Mouse (Mus musculus): ENCODE results near the gene Stat3. TPM values are rescaled to one million over a fixed set of nuclear protein-coding genes. Genes with fewer than 3 reads are reported as not detected.
A peak's percentile ranks its signal among the peaks of the same experiment; 100 is the strongest.

Gene Stat3
- polyA plus RNA-seq, 1 experiment from 2014 or later, result 35.5 TPM

GRCm38 (mm10) chr11:100920887-100921624, 18.3 kb downstream of the Stat3 start:
- Histone ChIP-seq H3K27me3 (no peaks in the 10 kb centered on the region), H3K4me1 (replicated peaks) (peaks cover 75% of the 10 kb centered on the region), H3K4me3 (replicated peaks) (no peak overlapping the region), H3K9me3 (replicated peaks) (no peaks in the 10 kb centered on the region), H3K4me2 (peak overlapping the region; percentile 36; the same call in 1 of the 2 replicates), H3K36me3 (replicated peaks) (peaks cover 29% of the 10 kb centered on the region; the same call in 1 of the 2 replicates), H3K9ac (no peak overlapping the region), H3K27ac (replicated peaks) (peak overlapping the region; percentile 38; the same call in 1 of the 2 replicates)
- WGBS (ENCODE audit: insufficient replicate concordance), result 56% methylated on average over 4 of the region's 4 CpGs
- peak; percentile 58; the same call in 1 of the 2 replicates for ATAC-seq (ENCODE audit: insufficient read depth)

- Histone ChIP-seq H3K36me3 (replicated peaks) (peaks cover 29% of the 10 kb centered on the region), H3K27ac (replicated peaks) (0 out of 2 replicates have a peak overlapping the region, but pooled peaks have one; percentile 45), H3K27me3 (no peaks in the 10 kb centered on the region), H3K9ac (no peak overlapping the region), H3K4me1 (replicated peaks) (peaks cover 57% of the 10 kb centered on the region), H3K4me3 (replicated peaks) (no peak overlapping the region), H3K9me3 (replicated peaks) (0 out of 2 replicates have a peak, but pooled peaks cover 4% of the 10 kb centered on the region), H3K4me2 (no peak overlapping the region)
- WGBS (ENCODE audit: insufficient replicate concordance), result 73% methylated on average over 5 of the region's 5 CpGs
- ATAC-seq (ENCODE audit: insufficient read depth), result no peak
Measured at GRCm38 (mm10) chr11:100918007-100918406, 21.3 kb downstream of the Stat3 start.

GRCm38 (mm10) chr11:100916432-100916971, 22.8 kb downstream of the Stat3 start:
- Histone ChIP-seq H3K4me3 (replicated peaks) (no peak overlapping the region), H3K4me1 (replicated peaks) (peaks cover 49% of the 10 kb centered on the region), H3K9ac (no peak overlapping the region), H3K36me3 (replicated peaks) (peaks cover 22% of the 10 kb centered on the region), H3K9me3 (replicated peaks) (0 out of 2 replicates have a peak, but pooled peaks cover 4% of the 10 kb centered on the region), H3K27ac (replicated peaks) (peak overlapping the region; percentile 58), H3K27me3 (no peaks in the 10 kb centered on the region), H3K4me2 (peak overlapping the region; percentile 29)
- ATAC-seq (ENCODE audit: insufficient read depth), result peak; percentile 74
- 79% methylated on average over 4 of the region's 4 CpGs for WGBS (ENCODE audit: insufficient replicate concordance)

- WGBS (ENCODE audit: insufficient replicate concordance), result 76% methylated on average over 3 of the region's 3 CpGs
Measured at GRCm38 (mm10) chr11:100915063-100915462, 24.3 kb downstream of the Stat3 start.

GRCm38 (mm10) chr11:100914415-100914814, 24.9 kb downstream of the Stat3 start:
- H3K27ac ChIP-seq (replicated peaks), result no peak overlapping the region
- peaks cover 28% of the 10 kb centered on the region for H3K4me1 ChIP-seq (replicated peaks)
- H3K9me3 ChIP-seq (replicated peaks), result 0 out of 2 replicates have a peak, but pooled peaks cover 4% of the 10 kb centered on the region
- no peak overlapping the region for H3K4me2 ChIP-seq
- no peak overlapping the region for H3K4me3 ChIP-seq (replicated peaks)
- H3K36me3 ChIP-seq (replicated peaks), result peaks cover 39% of the 10 kb centered on the region
- no peaks in the 10 kb centered on the region for H3K27me3 ChIP-seq
- 79% methylated on average over 5 of the region's 5 CpGs for WGBS (ENCODE audit: insufficient replicate concordance)
- no peak for ATAC-seq (ENCODE audit: insufficient read depth)
- H3K9ac ChIP-seq, result no peak overlapping the region

More at GRCm38 (mm10) chr11:100915063-100915462, 24.3 kb downstream of the Stat3 start:
- Histone ChIP-seq H3K27me3 (no peaks in the 10 kb centered on the region), H3K27ac (replicated peaks) (no peak overlapping the region), H3K4me2 (no peak overlapping the region), H3K4me1 (replicated peaks) (peaks cover 34% of the 10 kb centered on the region), H3K9me3 (replicated peaks) (0 out of 2 replicates have a peak, but pooled peaks cover 4% of the 10 kb centered on the region), H3K9ac (no peak overlapping the region), H3K4me3 (replicated peaks) (no peak overlapping the region), H3K36me3 (replicated peaks) (peaks cover 33% of the 10 kb centered on the region)
- no peak for ATAC-seq (ENCODE audit: insufficient read depth)

- no peak overlapping the region for H3K9ac ChIP-seq
- no peak for ATAC-seq (ENCODE audit: insufficient read depth)
Measured at GRCm38 (mm10) chr11:100912401-100913155, 26.8 kb downstream of the Stat3 start.

GRCm38 (mm10) chr11:100908567-100908966, 30.8 kb downstream of the Stat3 start:
- Histone ChIP-seq H3K9me3 (replicated peaks) (no peaks in the 10 kb centered on the region), H3K27ac (replicated peaks) (no peak overlapping the region), H3K4me1 (replicated peaks) (peaks cover 28% of the 10 kb centered on the region), H3K4me2 (no peak overlapping the region), H3K9ac (no peak overlapping the region), H3K36me3 (replicated peaks) (peaks cover 70% of the 10 kb centered on the region), H3K27me3 (no peaks in the 10 kb centered on the region), H3K4me3 (replicated peaks) (no peak overlapping the region)
- WGBS (ENCODE audit: insufficient replicate concordance), result 82% methylated on average over 9 of the region's 9 CpGs
- no peak for ATAC-seq (ENCODE audit: insufficient read depth)

More at GRCm38 (mm10) chr11:100912401-100913155, 26.8 kb downstream of the Stat3 start:
- H3K4me2 ChIP-seq, result no peak overlapping the region
- H3K36me3 ChIP-seq (replicated peaks), result peaks cover 47% of the 10 kb centered on the region
- 0 out of 2 replicates have a peak, but pooled peaks cover 4% of the 10 kb centered on the region for H3K9me3 ChIP-seq (replicated peaks)
- no peaks in the 10 kb centered on the region for H3K27me3 ChIP-seq
- H3K4me3 ChIP-seq (replicated peaks), result no peak overlapping the region
- peaks cover 18% of the 10 kb centered on the region for H3K4me1 ChIP-seq (replicated peaks)
- WGBS (ENCODE audit: insufficient replicate concordance), result 85% methylated on average over 17 of the region's 17 CpGs
- H3K27ac ChIP-seq (replicated peaks), result no peak overlapping the region

GRCm38 (mm10) chr11:100908112-100908511, 31.2 kb downstream of the Stat3 start:
- WGBS (ENCODE audit: insufficient replicate concordance), result 75% methylated on average over 2 of the region's 2 CpGs
- H3K27ac ChIP-seq (replicated peaks), result no peak overlapping the region

GRCm38 (mm10) chr11:100906885-100907284, 32.5 kb downstream of the Stat3 start:
- H3K9me3 ChIP-seq (replicated peaks), result no peaks in the 10 kb centered on the region
- H3K36me3 ChIP-seq (replicated peaks), result peaks cover 82% of the 10 kb centered on the region
- WGBS (ENCODE audit: insufficient replicate concordance), result 48% methylated on average over 4 of the region's 4 CpGs
- H3K27me3 ChIP-seq, result no peaks in the 10 kb centered on the region
- no peak overlapping the region for H3K9ac ChIP-seq
- no peak; the same call in 1 of the 2 replicates for ATAC-seq (ENCODE audit: insufficient read depth)
- no peak overlapping the region for H3K4me2 ChIP-seq
- H3K27ac ChIP-seq (replicated peaks), result 0 out of 2 replicates have a peak overlapping the region, but pooled peaks have one; percentile 20
- H3K4me3 ChIP-seq (replicated peaks), result no peak overlapping the region
- H3K4me1 ChIP-seq (replicated peaks), result peaks cover 21% of the 10 kb centered on the region

More at GRCm38 (mm10) chr11:100908112-100908511, 31.2 kb downstream of the Stat3 start:
- H3K36me3 ChIP-seq (replicated peaks), result peaks cover 75% of the 10 kb centered on the region
- H3K4me3 ChIP-seq (replicated peaks), result no peak overlapping the region
- no peaks in the 10 kb centered on the region for H3K9me3 ChIP-seq (replicated peaks)
- no peak for ATAC-seq (ENCODE audit: insufficient read depth)
- no peaks in the 10 kb centered on the region for H3K27me3 ChIP-seq
- H3K4me1 ChIP-seq (replicated peaks), result peaks cover 25% of the 10 kb centered on the region
- H3K9ac ChIP-seq, result no peak overlapping the region
- no peak overlapping the region for H3K4me2 ChIP-seq

GRCm38 (mm10) chr11:100905929-100906328, 33.4 kb downstream of the Stat3 start:
- Histone ChIP-seq H3K9me3 (replicated peaks) (no peaks in the 10 kb centered on the region), H3K9ac (no peak overlapping the region), H3K4me1 (replicated peaks) (peaks cover 21% of the 10 kb centered on the region), H3K4me2 (no peak overlapping the region), H3K36me3 (replicated peaks) (peaks cover 89% of the 10 kb centered on the region), H3K27ac (replicated peaks) (peak overlapping the region; percentile 20; the same call in 1 of the 2 replicates), H3K4me3 (replicated peaks) (no peak overlapping the region), H3K27me3 (no peaks in the 10 kb centered on the region)
- WGBS (ENCODE audit: insufficient replicate concordance), result 28% methylated on average over 1 of the region's 1 CpGs
- no peak for ATAC-seq (ENCODE audit: insufficient read depth)

Measured in liver, embryonic 15.5 days (tissue).